Mouse (Mus musculus): ENCODE results near the gene Ccdc187. TPM values are rescaled to one million over a fixed set of nuclear protein-coding genes. Genes with fewer than 3 reads are reported as not detected.

The Ccdc187 gene
- polyA plus RNA-seq, 1 experiment: 0.02 TPM

DNA sequence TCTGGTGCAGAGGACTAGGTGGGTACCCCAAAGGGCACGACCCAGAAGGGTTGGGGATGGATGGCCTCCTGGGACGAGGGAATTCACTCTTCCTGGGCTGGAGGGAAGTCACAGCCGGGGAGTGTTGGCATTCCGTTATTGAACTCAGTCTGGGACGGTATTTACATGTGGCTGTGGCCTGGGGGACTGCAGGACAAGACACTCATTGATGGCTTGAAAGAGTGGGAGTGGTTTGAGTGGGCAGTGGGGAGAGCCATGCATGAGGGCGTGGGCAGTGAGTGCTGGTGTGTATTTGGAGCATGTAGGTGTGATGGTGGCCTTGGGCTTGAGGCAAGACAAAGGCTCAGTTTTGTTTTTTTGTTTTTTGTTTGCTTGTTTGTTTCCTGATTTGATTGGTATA, 36.3 kb upstream of the Ccdc187 start:
- no peak for DNase-seq
- Histone ChIP-seq H3K27me3 (replicated peaks; ENCODE audit: control insufficient read depth, insufficient read depth, low read length) (no peaks in the 10 kb centered on the region), H3K4me3 (ENCODE audit: insufficient read depth, low read depth, low read length) (no peak overlapping the region), H3K4me1 (ENCODE audit: control insufficient read depth, insufficient read depth, low read length) (no peaks in the 10 kb centered on the region), H3K27ac (ENCODE audit: insufficient read depth, low read depth, low read length) (no peak overlapping the region), H3K36me3 (ENCODE audit: control insufficient read depth, insufficient read depth, low read length) (no peaks in the 10 kb centered on the region)
- no peak for TF ChIP-seq CTCF (conservative IDR thresholded peaks at IDR 0.05; ENCODE audit: insufficient read depth, insufficient read length, low read depth, low read length)
- no peak for TF ChIP-seq POLR2A (IDR thresholded peaks at IDR 0.05; ENCODE audit: low read depth, low read length)
- WGBS: 77% methylated on average over 6 of the region's 6 CpGs

DNA sequence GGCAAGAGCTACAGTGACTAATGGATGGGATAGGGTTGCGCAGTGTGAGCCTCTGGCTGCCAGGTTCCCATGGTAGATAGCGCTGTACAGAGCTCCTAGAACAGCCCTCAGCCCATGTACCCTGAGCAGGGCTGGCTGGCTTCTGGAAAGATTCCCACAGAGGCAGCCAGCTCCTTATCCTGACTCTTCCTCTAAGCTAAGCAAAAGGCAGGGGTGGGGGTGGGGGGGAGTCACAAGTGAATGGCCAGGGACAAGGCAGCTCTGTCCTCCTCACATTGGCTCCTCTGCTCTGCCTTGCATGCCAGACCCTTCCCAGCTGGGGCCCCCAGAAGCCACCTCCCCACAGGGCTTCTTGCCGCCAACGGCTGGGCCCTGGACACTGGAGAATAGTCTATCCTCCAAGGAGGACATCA, 35.7 kb upstream of the Ccdc187 start:
- 93% methylated on average over 4 of the region's 4 CpGs for WGBS
- Histone ChIP-seq H3K27me3 (replicated peaks; ENCODE audit: control insufficient read depth, insufficient read depth, low read length) (no peaks in the 10 kb centered on the region), H3K4me1 (ENCODE audit: control insufficient read depth, insufficient read depth, low read length) (no peaks in the 10 kb centered on the region), H3K4me3 (ENCODE audit: insufficient read depth, low read depth, low read length) (no peak overlapping the region), H3K36me3 (ENCODE audit: control insufficient read depth, insufficient read depth, low read length) (no peaks in the 10 kb centered on the region), H3K27ac (ENCODE audit: insufficient read depth, low read depth, low read length) (no peak overlapping the region)
- no peak for DNase-seq
- TF ChIP-seq POLR2A (IDR thresholded peaks at IDR 0.05; ENCODE audit: low read depth, low read length): no peak
- TF ChIP-seq CTCF (conservative IDR thresholded peaks at IDR 0.05; ENCODE audit: insufficient read depth, insufficient read length, low read depth, low read length): no peak

DNA sequence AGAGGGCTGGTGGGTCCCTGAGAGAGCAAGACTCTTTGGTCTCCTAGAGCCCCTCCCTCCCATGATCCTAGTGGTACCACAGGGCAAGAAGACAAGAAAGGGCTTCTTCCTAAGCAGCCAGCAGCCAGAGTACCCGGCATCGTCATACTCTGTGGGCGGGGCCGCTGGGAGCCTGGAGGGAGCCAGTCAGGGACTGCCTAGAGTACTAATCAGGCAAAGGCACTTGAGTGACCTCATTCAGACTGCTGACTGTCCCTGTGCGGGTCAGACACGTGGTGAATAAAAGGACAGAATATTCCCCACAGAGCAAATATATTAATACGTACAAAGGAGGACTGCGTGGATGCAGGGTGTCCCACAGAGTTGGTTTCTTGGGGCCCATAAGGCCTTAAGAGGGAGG, 35.0 kb upstream of the Ccdc187 start:
- no peaks in the 10 kb centered on the region for H3K27me3 ChIP-seq (replicated peaks; ENCODE audit: control insufficient read depth, insufficient read depth, low read length)
- WGBS: 69% methylated on average over 8 of the region's 8 CpGs
- no peak overlapping the region for H3K4me3 ChIP-seq (ENCODE audit: insufficient read depth, low read depth, low read length)
- no peak for DNase-seq
- no peak overlapping the region for H3K27ac ChIP-seq (ENCODE audit: insufficient read depth, low read depth, low read length)
- TF ChIP-seq CTCF (conservative IDR thresholded peaks at IDR 0.05; ENCODE audit: insufficient read depth, insufficient read length, low read depth, low read length): no peak
- no peak for TF ChIP-seq POLR2A (IDR thresholded peaks at IDR 0.05; ENCODE audit: low read depth, low read length)
- no peaks in the 10 kb centered on the region for H3K4me1 ChIP-seq (ENCODE audit: control insufficient read depth, insufficient read depth, low read length)
- no peaks in the 10 kb centered on the region for H3K36me3 ChIP-seq (ENCODE audit: control insufficient read depth, insufficient read depth, low read length)

DNA sequence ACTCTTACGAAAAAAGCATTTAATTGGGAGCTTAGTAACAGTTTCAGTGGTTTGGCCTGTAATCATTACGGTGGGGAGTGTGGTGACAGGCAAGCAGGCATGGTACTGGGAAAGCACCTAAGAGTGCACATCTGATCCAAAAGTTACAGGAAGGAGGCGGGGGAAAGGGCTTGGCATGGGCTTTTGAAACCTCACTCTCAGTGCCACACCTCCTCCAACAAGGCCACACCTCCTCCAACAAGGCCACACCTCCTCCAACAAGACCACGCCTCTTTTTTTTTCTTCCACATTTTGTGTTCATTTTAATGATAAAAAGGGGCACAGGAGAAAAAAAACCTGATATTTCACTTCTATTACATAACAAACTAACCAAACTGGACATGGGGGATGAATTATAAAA, 33.5 kb upstream of the Ccdc187 start:
- H3K4me3 ChIP-seq (ENCODE audit: insufficient read depth, low read depth, low read length): no peak overlapping the region
- H3K27me3 ChIP-seq (replicated peaks; ENCODE audit: control insufficient read depth, insufficient read depth, low read length): no peaks in the 10 kb centered on the region
- DNase-seq: peak; percentile 37
- H3K27ac ChIP-seq (ENCODE audit: insufficient read depth, low read depth, low read length): no peak overlapping the region
- no peaks in the 10 kb centered on the region for H3K36me3 ChIP-seq (ENCODE audit: control insufficient read depth, insufficient read depth, low read length)
- 84% methylated on average over 4 of the region's 4 CpGs for WGBS
- TF ChIP-seq POLR2A (IDR thresholded peaks at IDR 0.05; ENCODE audit: low read depth, low read length) (no peak), CTCF (conservative IDR thresholded peaks at IDR 0.05; ENCODE audit: insufficient read depth, insufficient read length, low read depth, low read length) (no peak)
- H3K4me1 ChIP-seq (ENCODE audit: control insufficient read depth, insufficient read depth, low read length): no peaks in the 10 kb centered on the region

DNA sequence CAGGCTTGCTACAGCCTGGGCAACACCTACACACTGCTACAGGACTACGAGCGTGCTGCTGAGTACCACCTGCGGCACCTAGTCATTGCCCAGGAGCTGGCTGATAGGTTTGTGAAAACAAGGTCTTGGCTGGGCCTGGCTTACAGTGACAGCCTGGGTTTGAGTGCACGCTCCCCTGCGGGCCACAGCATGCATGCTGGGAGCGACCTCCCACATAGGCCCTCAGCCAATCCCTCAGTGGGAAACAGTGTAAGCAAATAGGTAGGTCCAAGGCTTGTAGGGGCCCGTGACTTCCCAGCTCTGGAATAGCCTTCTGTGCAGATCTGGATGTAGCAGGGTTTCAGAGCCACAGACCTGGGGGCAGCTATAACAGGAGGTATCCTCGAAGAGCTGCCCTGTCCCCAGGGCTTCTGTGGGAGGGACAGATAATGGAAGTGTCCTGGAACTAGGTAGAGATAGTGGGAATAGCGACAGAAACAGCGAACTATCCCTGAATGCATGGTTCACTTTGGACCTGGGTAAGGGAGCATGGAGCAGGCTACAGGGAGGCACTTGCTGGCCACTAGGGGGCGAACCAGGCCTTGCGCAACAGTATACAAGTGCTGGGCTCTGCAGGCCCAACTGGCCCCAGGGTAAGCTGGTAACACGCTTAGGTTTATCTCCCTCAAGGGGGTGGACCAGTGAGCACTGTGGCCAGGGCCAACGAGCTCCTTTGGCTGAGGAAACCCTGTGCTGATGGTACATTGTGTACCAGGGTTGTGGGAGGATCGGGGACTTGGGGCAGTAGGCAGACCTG, 31.2 kb upstream of the Ccdc187 start:
- no peak overlapping the region for H3K27ac ChIP-seq (ENCODE audit: insufficient read depth, low read depth, low read length)
- no peaks in the 10 kb centered on the region for H3K36me3 ChIP-seq (ENCODE audit: control insufficient read depth, insufficient read depth, low read length)
- no peaks in the 10 kb centered on the region for H3K27me3 ChIP-seq (replicated peaks; ENCODE audit: control insufficient read depth, insufficient read depth, low read length)
- TF ChIP-seq CTCF (conservative IDR thresholded peaks at IDR 0.05; ENCODE audit: insufficient read depth, insufficient read length, low read depth, low read length) (peak; percentile 95), POLR2A (IDR thresholded peaks at IDR 0.05; ENCODE audit: low read depth, low read length) (no peak)
- no peak overlapping the region for H3K4me3 ChIP-seq (ENCODE audit: insufficient read depth, low read depth, low read length)
- DNase-seq: peak; percentile 67
- 65% methylated on average over 15 of the region's 15 CpGs for WGBS
- H3K4me1 ChIP-seq (ENCODE audit: control insufficient read depth, insufficient read depth, low read length): no peaks in the 10 kb centered on the region

DNA sequence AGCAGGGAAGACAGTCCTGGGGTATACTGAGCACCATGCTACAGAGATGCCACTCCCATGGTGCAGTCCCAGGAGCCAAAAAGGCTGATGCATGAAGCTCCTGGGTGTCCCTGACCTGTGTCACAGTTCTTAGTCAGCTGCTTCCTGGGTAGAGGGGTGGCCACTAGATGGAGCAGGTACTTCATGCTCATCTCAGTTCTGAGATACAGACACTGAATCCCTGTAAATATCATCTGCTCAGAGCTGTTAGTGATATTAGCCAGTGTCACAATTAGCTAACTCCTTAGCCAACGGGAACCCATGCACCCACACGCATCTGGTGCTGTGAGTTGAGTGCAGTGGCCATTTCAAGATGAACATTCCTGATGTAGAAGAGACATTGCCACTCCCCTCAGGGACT, 30.6 kb upstream of the Ccdc187 start:
- DNase-seq: peak; percentile 63
- no peak overlapping the region for H3K27ac ChIP-seq (ENCODE audit: insufficient read depth, low read depth, low read length)
- H3K36me3 ChIP-seq (ENCODE audit: control insufficient read depth, insufficient read depth, low read length): no peaks in the 10 kb centered on the region
- no peaks in the 10 kb centered on the region for H3K4me1 ChIP-seq (ENCODE audit: control insufficient read depth, insufficient read depth, low read length)
- no peaks in the 10 kb centered on the region for H3K27me3 ChIP-seq (replicated peaks; ENCODE audit: control insufficient read depth, insufficient read depth, low read length)
- no peak overlapping the region for H3K4me3 ChIP-seq (ENCODE audit: insufficient read depth, low read depth, low read length)
- WGBS: 77% methylated on average over 2 of the region's 2 CpGs
- TF ChIP-seq CTCF (conservative IDR thresholded peaks at IDR 0.05; ENCODE audit: insufficient read depth, insufficient read length, low read depth, low read length) (peak; percentile 57), POLR2A (IDR thresholded peaks at IDR 0.05; ENCODE audit: low read depth, low read length) (no peak)

DNA sequence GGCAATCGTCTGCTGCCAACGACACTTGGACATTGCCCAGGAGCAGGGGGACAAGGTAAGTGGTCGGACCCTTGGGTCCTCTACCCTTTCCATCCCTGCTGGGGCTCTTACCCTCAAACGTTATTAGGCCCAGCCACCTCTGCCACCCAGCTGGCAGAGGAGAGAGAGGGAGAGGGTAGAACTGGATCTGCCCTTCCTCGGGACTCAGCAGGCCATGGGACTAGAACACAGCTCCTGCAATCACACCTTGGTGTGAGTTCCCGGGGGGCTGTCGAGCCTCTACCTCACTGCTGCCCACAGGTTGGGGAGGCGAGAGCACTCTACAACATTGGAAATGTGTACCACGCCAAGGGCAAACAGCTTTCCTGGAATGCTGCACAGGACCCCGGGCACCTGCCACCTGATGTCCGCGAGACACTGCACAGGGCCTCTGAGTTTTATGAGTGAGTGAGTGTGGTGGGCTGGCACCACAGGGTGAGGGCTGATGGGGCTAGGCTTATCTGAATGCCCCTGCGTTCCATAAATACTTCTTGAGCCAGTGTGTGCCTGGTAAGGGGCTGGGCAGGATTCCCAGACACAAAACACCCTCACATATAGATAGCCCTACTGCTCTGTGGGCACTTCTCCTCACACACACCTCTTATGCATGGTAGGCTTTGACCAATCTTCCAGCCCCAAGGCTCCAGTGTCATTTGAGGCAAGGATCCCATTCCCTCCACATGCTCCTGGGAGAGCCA, 29.4 kb upstream of the Ccdc187 start:
- no peaks in the 10 kb centered on the region for H3K4me1 ChIP-seq (ENCODE audit: control insufficient read depth, insufficient read depth, low read length)
- no peak overlapping the region for H3K27ac ChIP-seq (ENCODE audit: insufficient read depth, low read depth, low read length)
- TF ChIP-seq POLR2A (IDR thresholded peaks at IDR 0.05; ENCODE audit: low read depth, low read length) (no peak), CTCF (conservative IDR thresholded peaks at IDR 0.05; ENCODE audit: insufficient read depth, insufficient read length, low read depth, low read length) (no peak)
- WGBS: 91% methylated on average over 13 of the region's 13 CpGs
- H3K27me3 ChIP-seq (replicated peaks; ENCODE audit: control insufficient read depth, insufficient read depth, low read length): no peaks in the 10 kb centered on the region
- DNase-seq: no peak
- H3K36me3 ChIP-seq (ENCODE audit: control insufficient read depth, insufficient read depth, low read length): no peaks in the 10 kb centered on the region
- no peak overlapping the region for H3K4me3 ChIP-seq (ENCODE audit: insufficient read depth, low read depth, low read length)

Measured in kidney, adult 2 months (tissue).